Mouse (Mus musculus) liver, adult 2 months (tissue): Measurements from ENCODE around the gene Mprip.

ENCODE experiments used
- CTCF ChIP-seq: fragments of 200-500 bp; IDR thresholded peaks from 2 replicates; pipeline ENCODE4 v1.5.1; 2011; ENCODE audit warnings: low read depth, low read length, control low read depth
- POLR2A ChIP-seq: fragments of 200-500 bp; IDR thresholded peaks from 2 replicates; pipeline ENCODE4 v1.6.1; 2011; ENCODE audit warnings: low read length, control low read depth; ENCODE audit not compliant: insufficient read depth; ENCODE audit errors: extremely low read depth

- TF ChIP-seq POLR2A = no peak
- no peak for TF ChIP-seq CTCF
Measured at GRCm38 (mm10) chr11:59641227-59641626, 19.9 kb upstream of the Mprip start.
